Mouse (Mus musculus) neural tube, embryonic 14.5 days (tissue): ENCODE results near the gene Sh3gl2. TPM values are rescaled to one million over a fixed set of nuclear protein-coding genes. Genes with fewer than 3 reads are reported as not detected.

Experiments
- ATAC-seq: fragments of 200-750 bp; cut with Nextera tagmentation; 2 replicates; pipeline ENCODE4 v1.8.0; 2017; ENCODE audit warnings: low read depth, mild to moderate bottlenecking, moderate TSS enrichment, moderate library complexity
- H3K27ac ChIP-seq: fragments of 300-500 bp; sonication (generic); 2 replicates; pipeline ENCODE4 v1.5.1; 2014; ENCODE audit warnings: low read depth, mild to moderate bottlenecking, control low read depth, low read length, moderate library complexity, mixed read lengths
- H3K27me3 ChIP-seq: fragments of 300-500 bp; sonication (generic); 2 replicates; pipeline ENCODE4 v1.6.1; 2014; ENCODE audit warnings: low read length; ENCODE audit not compliant: control insufficient read depth, insufficient read depth
- H3K36me3 ChIP-seq: fragments of 300-500 bp; sonication (generic); 2 replicates; pipeline ENCODE4 v1.6.1; 2014; ENCODE audit warnings: low read length, mixed read lengths; ENCODE audit not compliant: control insufficient read depth, insufficient read depth
- H3K4me1 ChIP-seq: fragments of 300-500 bp; sonication (generic); 2 replicates; pipeline ENCODE4 v1.6.1; 2014; ENCODE audit warnings: low read length; ENCODE audit not compliant: control insufficient read depth, insufficient read depth
- H3K4me2 ChIP-seq: fragments of 300-500 bp; sonication (generic); 2 replicates; pipeline ENCODE4 v1.6.1; 2014; ENCODE audit warnings: mild to moderate bottlenecking, low read depth, low read length, control low read depth
- H3K4me3 ChIP-seq: fragments of 300-500 bp; sonication (generic); 2 replicates; pipeline ENCODE4 v1.5.1; 2014; ENCODE audit warnings: low read depth, low read length, control low read depth, mixed read lengths
- H3K9ac ChIP-seq: fragments of 300-500 bp; sonication (generic); replicated peaks from 2 replicates; pipeline ENCODE4 v1.6.1; 2014; ENCODE audit warnings: low read depth, mild to moderate bottlenecking, control low read depth, low read length, mixed read lengths
- H3K9me3 ChIP-seq: fragments of 300-500 bp; sonication (generic); 2 replicates; pipeline ENCODE4 v1.6.1; 2016; ENCODE audit warnings: low read length; ENCODE audit not compliant: control insufficient read depth
- WGBS: fragments of 180-500 bp; shearing (Covaris S2); extraction: QIAGEN DNeasy Blood & Tissue Kit; methylation state at CpG from one replicate; pipeline ENCODE4 v1.1.7; 2014; 5-methylcytosine and 5-hydroxymethylcytosine counted together
- polyA plus RNA-seq: library from polyadenylated mRNA; unstranded; fragments of >200 nt; fragmentation: Nextera tagmentation; extraction: Ambion mirVana; gene quantifications from 2 replicates; pipeline ENCODE4 v1.2.1, GENCODE M21; 2014

The Sh3gl2 gene
- polyA plus RNA-seq, 1 experiment from 2014 or later, result 123 TPM

- H3K4me2 ChIP-seq, result no peak overlapping the region
- H3K9ac ChIP-seq, result no peak overlapping the region
- no peak for ATAC-seq
- no peaks in the 10 kb centered on the region for H3K36me3 ChIP-seq
- H3K4me1 ChIP-seq, result no peaks in the 10 kb centered on the region
- no peaks in the 10 kb centered on the region for H3K27me3 ChIP-seq
- no peak overlapping the region for H3K27ac ChIP-seq
- no peaks in the 10 kb centered on the region for H3K9me3 ChIP-seq
- 73% methylated on average over 6 of the region's 6 CpGs for WGBS
- H3K4me3 ChIP-seq, result no peak overlapping the region
Measured at GRCm38 (mm10) chr4:85325454-85325853, 120.5 kb downstream of the Sh3gl2 start.

- Histone ChIP-seq H3K4me3 (no peak overlapping the region), H3K4me1 (no peaks in the 10 kb centered on the region), H3K9me3 (no peaks in the 10 kb centered on the region), H3K9ac (no peak overlapping the region), H3K27me3 (no peaks in the 10 kb centered on the region), H3K36me3 (no peaks in the 10 kb centered on the region), H3K27ac (no peak overlapping the region), H3K4me2 (no peak overlapping the region)
- ATAC-seq, result no peak
- 95% methylated on average over 1 of the region's 1 CpGs for WGBS
Measured at GRCm38 (mm10) chr4:85326052-85326451, 121.1 kb downstream of the Sh3gl2 start.

- Histone ChIP-seq H3K27ac (no peak overlapping the region), H3K27me3 (no peaks in the 10 kb centered on the region), H3K4me2 (no peak overlapping the region), H3K4me3 (no peak overlapping the region), H3K36me3 (no peaks in the 10 kb centered on the region), H3K9me3 (no peaks in the 10 kb centered on the region), H3K9ac (no peak overlapping the region), H3K4me1 (no peaks in the 10 kb centered on the region)
- no peak for ATAC-seq
- WGBS, result 80% methylated on average over 4 of the region's 4 CpGs
Measured at GRCm38 (mm10) chr4:85334688-85335200, 129.8 kb downstream of the Sh3gl2 start.

GRCm38 (mm10) chr4:85336356-85336755, 131.4 kb downstream of the Sh3gl2 start:
- H3K4me2 ChIP-seq, result no peak overlapping the region
- H3K27me3 ChIP-seq, result no peaks in the 10 kb centered on the region
- no peaks in the 10 kb centered on the region for H3K4me1 ChIP-seq
- H3K36me3 ChIP-seq, result no peaks in the 10 kb centered on the region
- no peak for ATAC-seq
- H3K27ac ChIP-seq, result no peak overlapping the region
- H3K9ac ChIP-seq, result no peak overlapping the region
- no peak overlapping the region for H3K4me3 ChIP-seq
- no peaks in the 10 kb centered on the region for H3K9me3 ChIP-seq

- Histone ChIP-seq H3K4me1 (no peaks in the 10 kb centered on the region), H3K4me3 (no peak overlapping the region), H3K36me3 (no peaks in the 10 kb centered on the region), H3K9me3 (no peaks in the 10 kb centered on the region), H3K27me3 (no peaks in the 10 kb centered on the region), H3K27ac (no peak overlapping the region), H3K4me2 (no peak overlapping the region), H3K9ac (no peak overlapping the region)
- ATAC-seq, result no peak
- WGBS, result 87% methylated on average over 5 of the region's 5 CpGs
Measured at GRCm38 (mm10) chr4:85339126-85339525, 134.2 kb downstream of the Sh3gl2 start.

GRCm38 (mm10) chr4:85340686-85341085, 135.8 kb downstream of the Sh3gl2 start:
- Histone ChIP-seq H3K27me3 (no peaks in the 10 kb centered on the region), H3K4me1 (no peaks in the 10 kb centered on the region), H3K4me2 (no peak overlapping the region), H3K9ac (no peak overlapping the region), H3K4me3 (no peak overlapping the region), H3K9me3 (no peaks in the 10 kb centered on the region), H3K27ac (no peak overlapping the region), H3K36me3 (no peaks in the 10 kb centered on the region)
- ATAC-seq, result no peak
- 84% methylated on average over 6 of the region's 6 CpGs for WGBS

- Histone ChIP-seq H3K36me3 (no peaks in the 10 kb centered on the region), H3K27ac (0 out of 2 replicates have a peak overlapping the region, but pooled peaks have one; percentile 44), H3K4me2 (no peak overlapping the region), H3K9ac (no peak overlapping the region), H3K27me3 (no peaks in the 10 kb centered on the region), H3K4me1 (no peaks in the 10 kb centered on the region), H3K4me3 (no peak overlapping the region), H3K9me3 (no peaks in the 10 kb centered on the region)
- WGBS, result 83% methylated on average over 6 of the region's 6 CpGs
- ATAC-seq, result no peak
Measured at GRCm38 (mm10) chr4:85345911-85346310, 141.0 kb downstream of the Sh3gl2 start.

- no peaks in the 10 kb centered on the region for H3K27me3 ChIP-seq
- H3K36me3 ChIP-seq, result no peaks in the 10 kb centered on the region
- H3K4me1 ChIP-seq, result no peaks in the 10 kb centered on the region
- H3K9me3 ChIP-seq, result no peaks in the 10 kb centered on the region
- H3K4me3 ChIP-seq, result no peak overlapping the region
- H3K27ac ChIP-seq, result no peak overlapping the region
- WGBS, result 82% methylated on average over 8 of the region's 8 CpGs
- no peak for ATAC-seq
- H3K9ac ChIP-seq, result no peak overlapping the region
- no peak overlapping the region for H3K4me2 ChIP-seq
Measured at GRCm38 (mm10) chr4:85348079-85348643, 143.2 kb downstream of the Sh3gl2 start.

GRCm38 (mm10) chr4:85362661-85363060, 157.7 kb downstream of the Sh3gl2 start:
- no peak overlapping the region for H3K27ac ChIP-seq
- H3K9me3 ChIP-seq, result no peaks in the 10 kb centered on the region
- no peak overlapping the region for H3K4me2 ChIP-seq
- H3K4me1 ChIP-seq, result no peaks in the 10 kb centered on the region
- no peaks in the 10 kb centered on the region for H3K27me3 ChIP-seq
- no peak overlapping the region for H3K9ac ChIP-seq
- no peaks in the 10 kb centered on the region for H3K36me3 ChIP-seq
- H3K4me3 ChIP-seq, result no peak overlapping the region
- WGBS, result 87% methylated on average over 3 of the region's 3 CpGs
- ATAC-seq, result no peak
